Mouse (Mus musculus): ENCODE measurements around the gene Nol10.

- TF ChIP-seq POLR2A (IDR thresholded peaks at IDR 0.05; ENCODE audit: extremely low read depth, insufficient read depth, low read length) (no peak), CTCF (IDR thresholded peaks at IDR 0.05; ENCODE audit: extremely low read depth, insufficient read depth, low read length) (no peak)
Measured at GRCm38 (mm10) chr12:17455096-17455495, 106.8 kb downstream of the Nol10 start.

All from cortical plate, adult 2 months (tissue).